ENCODE assay signal across 22 mouse cellular contexts in genomic region chr3:156253172-156253934, GRCm38 (mm10).
A peak's percentile ranks its signal among the peaks of the same experiment; 100 is the strongest.
DNase-seq lines count a peak whose midpoint lies in the region; ATAC-seq and TF ChIP-seq lines count a peak whose summit lies in the region.
"Had no signal": no experiment of that assay in that cellular context is flagged by ENCODE, and none has a peak within 500 bp of the region (broad histone marks: within the 10 kb centered on the region; RNA-seq: fewer than 3 reads in every experiment).

No protein-coding gene starts in this region.

- no peak overlapping the region for H3K4me2 ChIP-seq in hindbrain, postnatal 0 days (ENCODE audit: low read depth, low read length)
- no peak overlapping the region for H3K4me2 ChIP-seq in midbrain, embryonic 15.5 days
- H3K4me2 ChIP-seq in intestine, embryonic 16.5 days (ENCODE audit: low read depth, low read length) = no peak overlapping the region
- H3K4me2 ChIP-seq: embryonic facial prominence, embryonic 12.5 days; liver, embryonic 12.5 days; lung, embryonic 14.5 days had no signal

- peak; percentile 17 for DNase-seq in embryo, embryonic 10.5 days (ENCODE audit: low spot score)
- DNase-seq in embryo, embryonic 10 days (ENCODE audit: low spot score) = no peak
- peak; percentile 6 for DNase-seq in embryo, embryonic 9.5 days (ENCODE audit: extremely low spot score)
- DNase-seq in hindbrain, postnatal 0 days (ENCODE audit: low spot score) = no peak
- DNase-seq in spleen, postnatal 36 days (ENCODE audit: low spot score in 2 of 2) = no peak
- DNase-seq in frontal cortex, postnatal 10 days (ENCODE audit: low spot score in 2 of 2) = no peak
- DNase-seq: adrenal gland, postnatal 10 days; cerebellum, adult 11-12 months; cerebellum, postnatal 25 days; gastrocnemius, adult 2 months; heart, adult 11 months; kidney, adult 2 months; kidney, postnatal 4 days; left cerebral cortex, postnatal 4 days; lung, embryonic 14.5 days had no signal

- H3K36me3 ChIP-seq in hindbrain, postnatal 0 days (ENCODE audit: insufficient read depth, low read length) = no peaks in the 10 kb centered on the region
- no peaks in the 10 kb centered on the region for H3K36me3 ChIP-seq in midbrain, embryonic 15.5 days (replicated peaks)
- H3K36me3 ChIP-seq in intestine, embryonic 16.5 days (ENCODE audit: control insufficient read depth, insufficient read depth, low read length) = no peaks in the 10 kb centered on the region
- H3K36me3 ChIP-seq: embryonic facial prominence, embryonic 12.5 days; G1E; liver, embryonic 12.5 days had no signal

- H3K27me3 ChIP-seq in hindbrain, postnatal 0 days (ENCODE audit: insufficient read depth, low read length) = no peaks in the 10 kb centered on the region
- H3K27me3 ChIP-seq in midbrain, embryonic 15.5 days (replicated peaks) = no peaks in the 10 kb centered on the region
- H3K27me3 ChIP-seq in intestine, embryonic 16.5 days (replicated peaks; ENCODE audit: control insufficient read depth, insufficient read depth, low read length) = no peaks in the 10 kb centered on the region
- H3K27me3 ChIP-seq: embryonic facial prominence, embryonic 12.5 days; liver, embryonic 12.5 days had no signal

- no peak for TF ChIP-seq CTCF in hindbrain, postnatal 0 days (IDR thresholded peaks at IDR 0.05; ENCODE audit: low read depth)

- no peak overlapping the region for H3K9ac ChIP-seq in hindbrain, postnatal 0 days (replicated peaks; ENCODE audit: low read length)
- H3K9ac ChIP-seq in midbrain, embryonic 15.5 days = no peak overlapping the region
- H3K9ac ChIP-seq in intestine, embryonic 16.5 days (ENCODE audit: low read depth, low read length) = no peak overlapping the region
- H3K9ac ChIP-seq: embryonic facial prominence, embryonic 12.5 days; liver, embryonic 12.5 days; lung, embryonic 14.5 days had no signal

- H3K9me3 ChIP-seq in hindbrain, postnatal 0 days (ENCODE audit: low read length) = no peaks in the 10 kb centered on the region
- H3K9me3 ChIP-seq in midbrain, embryonic 15.5 days = no peaks in the 10 kb centered on the region
- H3K9me3 ChIP-seq in intestine, embryonic 16.5 days (ENCODE audit: control insufficient read depth, low read length) = no peaks in the 10 kb centered on the region
- H3K9me3 ChIP-seq: embryonic facial prominence, embryonic 12.5 days; liver, embryonic 12.5 days had no signal

- no peak overlapping the region for H3K4me3 ChIP-seq in hindbrain, postnatal 0 days (ENCODE audit: low read length)
- H3K4me3 ChIP-seq in midbrain, embryonic 15.5 days = no peak overlapping the region
- H3K4me3 ChIP-seq in intestine, embryonic 16.5 days (ENCODE audit: low read length) = no peak overlapping the region
- H3K4me3 ChIP-seq: embryonic facial prominence, embryonic 12.5 days; gastrocnemius, adult 2 months; liver, embryonic 12.5 days had no signal

- ATAC-seq in hindbrain, postnatal 0 days = peak; percentile 47; the same call in 1 of the 2 replicates
- ATAC-seq in midbrain, embryonic 15.5 days (replicated peaks) = peak; percentile 63
- no peak for ATAC-seq in intestine, embryonic 16.5 days
- ATAC-seq: CD4-positive, CD25-positive, alpha-beta regulatory T cell, adult 4 months; liver, embryonic 12.5 days had no signal

- H3K27ac ChIP-seq in hindbrain, postnatal 0 days = no peak overlapping the region
- H3K27ac ChIP-seq in midbrain, embryonic 15.5 days = peak overlapping the region; percentile 45; the same call in 1 of the 2 replicates
- H3K27ac ChIP-seq in intestine, embryonic 16.5 days (ENCODE audit: low read length) = no peak overlapping the region
- H3K27ac ChIP-seq: embryonic facial prominence, embryonic 12.5 days; gastrocnemius, adult 2 months; liver, embryonic 12.5 days; macrophage had no signal

- WGBS in hindbrain, postnatal 0 days = 58% methylated on average over 7 of the region's 7 CpGs
- WGBS in midbrain, embryonic 15.5 days = 62% methylated on average over 7 of the region's 7 CpGs
- WGBS in intestine, embryonic 16.5 days = 69% methylated on average over 7 of the region's 7 CpGs

- no peaks in the 10 kb centered on the region for H3K4me1 ChIP-seq in hindbrain, postnatal 0 days (ENCODE audit: insufficient read depth, low read length)
- 0 out of 2 replicates have a peak, but pooled peaks cover 2% of the 10 kb centered on the region for H3K4me1 ChIP-seq in midbrain, embryonic 15.5 days
- H3K4me1 ChIP-seq in intestine, embryonic 16.5 days (ENCODE audit: control insufficient read depth, insufficient read depth, low read length) = no peaks in the 10 kb centered on the region
- H3K4me1 ChIP-seq: embryonic facial prominence, embryonic 12.5 days; liver, embryonic 12.5 days had no signal

Comparison
In these comparisons a context has a peak if more than half of its experiments do, and no peak if none do; other contexts are left out.
1. DNase-seq: peak in embryo, embryonic 10.5 days (single experiment) and embryo, embryonic 9.5 days (single experiment); none in embryo, embryonic 10 days (single experiment), hindbrain, postnatal 0 days (single experiment), spleen, postnatal 36 days (0 of 2) and frontal cortex, postnatal 10 days (0 of 2).